Mouse (Mus musculus): ENCODE measurements around the gene Dyrk1b.
"Not testable (repeated sequence)": the region's sequence is repeated elsewhere in the genome, so short reads cannot be mapped to it uniquely, and the experiment has no call there.

Gene Dyrk1b

DNA sequence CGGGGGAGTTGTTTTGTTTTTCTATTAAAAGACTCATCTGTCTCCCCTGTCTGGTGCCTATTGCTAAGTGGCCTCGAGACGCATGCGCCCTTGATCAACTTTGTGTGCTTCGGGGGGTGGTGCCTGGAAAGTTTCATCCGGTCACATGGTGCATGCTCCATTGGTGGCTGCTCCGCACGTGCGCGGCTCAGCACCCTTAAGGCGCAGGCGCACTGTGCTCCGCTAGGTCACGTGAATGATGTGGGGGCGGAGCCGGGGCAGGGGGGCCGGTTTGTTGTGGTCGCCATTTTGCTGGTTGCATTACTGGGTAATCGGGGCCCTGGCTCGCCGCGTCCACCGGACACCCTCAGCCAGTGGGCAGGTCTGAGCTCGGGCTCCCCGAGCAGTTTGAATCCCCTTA lies at the start of gene Dyrk1b:
Gene Dyrk1b (plus strand): TSS at position 242 of the 400 bp plus-strand sequence.
- DNase-seq = peak; percentile 99

DNA sequence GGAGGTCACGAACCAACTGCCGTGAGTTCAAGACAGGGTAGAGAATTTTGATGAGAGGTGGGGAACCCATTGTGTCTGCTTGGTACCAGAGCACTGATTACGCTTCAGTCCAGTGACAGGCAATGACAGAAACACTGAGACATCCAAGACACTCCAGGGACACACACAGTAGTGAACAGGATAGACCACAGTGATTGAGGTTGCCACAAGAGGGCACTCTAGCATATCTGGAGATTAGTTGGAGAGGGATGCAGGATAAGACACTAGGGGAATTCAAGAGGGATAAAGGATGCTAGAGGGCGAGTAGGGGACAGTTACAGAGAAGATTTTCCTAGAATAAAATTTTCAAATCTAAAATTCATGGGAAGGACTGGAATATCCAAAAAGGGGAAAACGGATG lies 41.7 kb upstream of the Dyrk1b start:
- peak; percentile 58 for DNase-seq

DNA sequence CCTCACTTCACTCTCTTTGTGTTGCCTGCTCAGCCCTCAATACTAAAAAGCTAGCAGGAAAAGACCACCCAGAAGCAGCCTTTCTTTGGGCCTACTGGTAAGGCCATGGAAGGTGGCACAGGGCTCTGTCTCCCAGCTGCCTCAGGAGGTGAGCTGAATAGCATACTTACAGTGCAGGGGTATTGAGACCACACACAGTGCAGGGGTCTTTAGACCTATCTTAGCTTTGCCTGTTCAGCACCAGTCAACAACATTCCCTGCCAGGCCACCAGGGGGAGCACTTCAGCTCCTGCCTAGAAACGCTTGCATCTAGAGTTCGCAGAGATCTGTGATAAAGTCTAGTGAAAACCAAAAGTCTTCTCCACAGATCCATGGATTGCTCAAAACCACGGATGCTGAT lies 31.0 kb upstream of the Dyrk1b start:
- DNase-seq = peak; percentile 91

DNA sequence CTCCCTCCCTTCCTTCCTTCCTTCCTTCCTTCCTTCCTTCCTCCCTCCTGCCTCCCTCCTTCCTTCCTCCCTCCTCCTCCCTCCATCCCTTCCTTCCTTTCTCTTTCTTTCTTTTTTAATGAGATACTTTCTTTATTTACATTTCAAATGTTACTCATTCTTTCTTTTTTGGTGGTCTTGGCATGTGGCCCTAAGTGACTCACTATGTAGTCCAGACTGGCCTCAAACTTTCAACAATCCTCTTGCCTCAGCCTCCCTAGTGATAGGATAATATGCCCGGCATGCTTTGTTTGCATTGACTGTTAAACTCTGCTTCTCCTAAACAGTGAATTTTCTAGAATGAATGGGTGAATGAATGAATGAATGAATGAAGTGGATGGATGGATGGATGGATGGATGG lies 29.4 kb upstream of the Dyrk1b start:
- no peak for DNase-seq

DNA sequence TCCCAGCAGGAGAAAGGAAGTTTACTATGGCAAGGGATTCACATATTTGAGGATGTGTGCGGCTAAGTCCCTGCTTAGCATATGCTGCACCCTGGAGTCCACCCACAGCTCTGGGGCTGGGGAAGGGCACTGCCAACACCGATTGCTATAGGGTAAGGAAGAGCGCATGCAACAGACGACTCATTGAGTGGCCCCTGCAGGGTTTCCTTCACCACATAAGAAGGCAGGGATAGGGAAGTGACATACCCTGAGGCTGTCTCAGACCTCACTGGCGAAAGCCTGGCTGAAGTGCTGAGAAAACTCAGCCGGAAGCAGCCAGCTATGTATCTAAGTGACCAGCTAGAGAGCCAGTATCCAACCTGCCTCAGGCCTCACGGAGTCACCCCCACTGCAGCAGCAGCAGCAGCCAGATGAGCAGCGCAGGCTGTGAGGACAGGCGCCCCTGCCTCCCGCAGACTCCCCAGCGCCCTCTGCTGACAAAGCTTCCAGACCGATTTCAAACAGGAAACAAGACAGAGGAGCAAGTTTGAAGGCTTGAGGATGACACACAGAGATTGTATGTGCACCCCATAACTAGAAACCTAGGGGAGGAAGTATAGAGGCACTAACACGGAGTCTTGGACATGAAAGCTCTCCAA lies 27.6 kb upstream of the Dyrk1b start:
- DNase-seq = peak; percentile 91

DNA sequence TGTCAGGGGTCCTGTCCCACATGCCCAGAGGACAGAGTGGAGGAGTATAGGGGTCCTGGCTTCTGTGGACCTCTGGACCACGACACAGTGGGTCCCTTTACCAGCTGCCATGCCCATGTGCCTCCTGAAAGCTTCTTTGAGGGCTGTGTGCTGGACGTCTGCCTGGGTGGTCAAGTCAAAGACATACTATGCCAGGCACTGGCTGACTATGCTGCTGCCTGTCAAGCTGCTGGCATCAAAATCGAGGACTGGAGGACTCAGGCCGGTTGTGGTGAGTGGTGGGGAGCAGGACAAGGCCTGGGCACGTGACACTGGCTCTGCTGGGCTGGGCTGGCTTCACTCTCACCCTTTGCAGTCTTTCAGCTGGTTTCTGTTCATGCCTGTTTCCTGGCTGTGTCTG lies 25.7 kb upstream of the Dyrk1b start:
- DNase-seq = not testable (repeated sequence)

DNA sequence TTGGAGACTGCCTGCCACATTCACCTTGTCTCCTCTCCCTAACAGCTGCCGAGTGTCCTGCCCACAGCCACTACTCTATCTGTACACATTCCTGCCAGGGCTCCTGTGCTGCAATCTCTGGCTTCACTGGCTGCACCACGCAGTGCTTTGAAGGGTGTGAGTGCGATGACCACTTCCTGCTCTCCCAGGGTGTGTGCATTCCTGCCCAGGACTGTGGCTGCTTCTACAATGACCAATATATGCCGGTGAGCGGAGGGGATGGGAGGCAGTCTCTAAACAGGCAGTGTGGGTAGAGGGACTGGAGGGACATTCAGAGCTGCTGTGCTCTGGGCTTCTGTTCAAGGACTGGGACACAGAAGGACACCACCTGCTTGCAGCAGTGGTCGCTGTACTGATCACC lies 20.0 kb upstream of the Dyrk1b start:
- DNase-seq = no peak

DNA sequence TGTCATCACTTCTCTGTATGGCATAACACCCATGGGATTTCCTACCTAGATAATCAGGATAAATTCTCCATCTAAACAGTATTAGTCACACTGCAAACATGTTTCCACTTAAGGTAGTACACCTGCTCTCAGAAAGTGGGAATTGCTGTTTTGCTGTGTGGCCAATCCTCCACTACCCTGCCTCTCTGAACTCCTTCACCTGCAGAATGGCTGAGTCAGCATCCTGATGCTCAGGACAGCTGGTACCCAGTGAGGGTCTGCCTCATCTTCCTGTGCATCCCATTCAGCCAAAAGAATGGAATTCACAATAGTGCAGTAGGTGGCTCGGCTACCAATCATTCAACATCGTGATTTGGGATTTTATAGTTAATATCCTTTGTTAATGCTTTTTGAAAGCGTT lies 19.4 kb upstream of the Dyrk1b start:
- no peak for DNase-seq

DNA sequence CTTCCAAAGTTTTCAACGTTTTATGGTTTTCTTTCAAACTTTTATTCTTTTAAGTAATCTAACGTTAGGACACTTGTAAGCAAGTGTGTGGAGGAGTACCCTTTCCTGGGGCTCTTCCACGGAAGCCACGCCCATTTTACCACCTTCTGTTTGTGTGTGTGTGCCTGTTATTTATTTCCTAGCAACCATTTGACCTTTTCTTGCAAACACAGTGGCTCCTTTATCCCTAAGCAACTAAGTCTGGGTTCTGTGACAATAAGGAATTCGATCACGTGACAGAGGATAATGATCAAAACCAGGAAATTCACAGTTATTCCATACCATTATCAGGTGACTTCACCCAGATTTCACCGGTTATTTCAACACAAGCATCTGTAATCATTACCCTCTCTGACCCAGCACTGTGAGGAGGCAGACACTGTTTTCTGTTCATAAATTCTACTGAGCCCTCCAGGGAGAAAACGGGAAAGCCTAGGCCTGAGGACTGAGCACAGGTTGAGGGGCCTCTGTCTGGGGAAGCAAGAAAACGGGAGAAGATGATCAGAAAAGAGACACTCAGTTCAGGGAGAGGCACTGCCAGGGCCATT lies 18.0 kb upstream of the Dyrk1b start:
- DNase-seq = no peak

DNA sequence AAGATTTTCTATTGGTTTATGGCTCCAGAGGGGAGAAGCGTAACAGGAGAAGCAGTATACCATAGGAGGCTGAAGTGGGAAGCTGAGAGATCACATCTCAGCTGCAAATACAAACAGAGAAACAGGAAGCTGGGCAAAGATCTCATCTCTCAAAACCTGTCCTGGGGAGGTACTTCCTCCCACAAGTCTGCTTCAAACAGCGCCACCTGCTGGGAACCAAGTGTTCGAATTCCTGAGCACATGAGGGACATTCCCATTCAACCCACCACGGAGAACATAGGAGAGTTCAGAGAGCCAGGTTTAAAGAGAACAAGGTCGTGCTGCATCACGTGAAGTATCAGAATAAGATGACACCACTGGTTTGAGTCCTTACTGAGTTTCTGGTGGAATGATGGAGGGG lies 13.9 kb upstream of the Dyrk1b start:
- peak; percentile 53 for DNase-seq

DNA sequence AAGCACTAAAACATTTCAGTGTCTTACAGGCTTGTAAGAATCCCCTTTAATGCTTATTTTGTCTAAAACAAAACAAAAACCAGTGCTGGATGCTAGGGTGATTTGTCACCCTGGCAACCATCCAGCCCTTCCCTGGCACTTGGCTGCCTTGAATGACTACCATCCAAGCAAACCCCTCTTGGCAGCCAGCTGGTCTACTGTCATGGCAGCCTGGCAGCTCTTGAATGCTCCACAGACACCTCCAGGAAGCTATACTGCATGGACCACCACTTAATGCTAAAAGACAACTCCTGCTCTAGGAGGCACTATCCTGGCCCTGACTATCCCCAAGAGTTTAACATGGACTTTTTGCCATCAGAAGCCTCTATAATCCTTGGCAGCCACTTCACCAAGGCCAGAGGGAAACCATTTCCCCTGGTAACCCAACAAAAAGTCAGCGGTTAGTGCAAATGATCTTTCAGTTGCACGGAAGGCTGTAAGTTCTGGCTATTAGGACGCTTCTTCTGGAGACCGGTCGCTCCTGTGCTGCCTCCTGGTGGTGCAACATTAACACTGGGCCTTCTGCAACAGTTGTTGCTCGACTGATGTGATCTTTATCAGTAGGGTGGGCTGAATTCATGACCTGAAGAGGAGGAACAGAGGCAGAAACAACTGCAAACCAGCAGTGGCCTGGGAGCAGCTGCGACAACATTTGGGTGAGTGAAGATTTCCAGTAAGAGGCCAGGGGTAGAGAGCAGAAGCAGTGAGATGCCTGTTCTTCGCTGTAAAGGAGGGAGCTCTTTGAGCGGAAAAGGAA lies 10.8 kb upstream of the Dyrk1b start:
- peak; percentile 86 for DNase-seq

DNA sequence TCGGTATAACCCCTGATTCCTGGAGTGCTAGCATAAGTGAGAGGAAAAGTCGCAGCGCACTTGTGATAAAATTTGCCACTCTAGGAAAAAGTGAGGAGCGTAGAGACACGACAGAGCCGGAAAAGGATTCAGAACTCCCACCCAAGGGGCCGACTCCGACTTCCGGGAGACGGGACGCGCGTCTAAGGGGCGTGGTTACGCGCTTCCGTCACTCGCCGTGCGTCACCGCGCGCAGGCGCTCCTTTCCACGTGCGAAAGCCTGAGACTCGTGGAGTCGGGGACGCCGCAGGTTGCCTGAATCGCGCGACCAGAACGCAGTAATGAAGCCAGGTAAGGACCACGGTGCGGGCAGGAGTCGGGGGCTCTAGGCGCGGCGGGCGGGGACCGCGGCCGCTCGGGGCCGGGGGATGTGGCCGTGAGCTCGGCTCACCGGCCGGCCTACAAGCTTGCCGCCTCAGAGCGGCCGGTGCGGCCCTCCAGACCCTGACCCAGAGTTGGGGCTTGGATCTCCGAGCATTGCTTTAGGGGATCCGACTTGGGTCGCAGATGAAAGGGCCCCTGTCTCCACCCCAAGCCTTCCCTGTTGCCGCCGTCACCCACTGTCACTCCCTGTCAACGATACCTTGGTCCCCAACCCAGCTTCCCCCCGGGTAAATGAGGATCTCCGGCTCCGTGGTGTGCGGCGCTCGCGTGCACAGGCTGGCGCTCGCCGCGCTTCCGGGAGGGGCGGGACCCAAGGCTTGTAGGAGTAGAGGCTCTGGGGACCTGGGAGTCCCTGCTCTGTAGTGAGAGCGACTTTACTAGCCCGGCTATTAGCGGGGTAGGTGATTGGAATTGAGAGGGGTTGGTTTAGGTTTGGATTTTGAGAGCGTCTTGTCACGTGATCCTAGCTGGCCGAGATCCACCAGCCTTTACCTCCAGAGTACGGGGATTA lies 9.5 kb upstream of the Dyrk1b start, which contains the start of gene Fbl:
Gene Fbl (plus strand): TSS at position 222 of the 934 bp plus-strand sequence.
- peak; percentile 93 for DNase-seq

DNA sequence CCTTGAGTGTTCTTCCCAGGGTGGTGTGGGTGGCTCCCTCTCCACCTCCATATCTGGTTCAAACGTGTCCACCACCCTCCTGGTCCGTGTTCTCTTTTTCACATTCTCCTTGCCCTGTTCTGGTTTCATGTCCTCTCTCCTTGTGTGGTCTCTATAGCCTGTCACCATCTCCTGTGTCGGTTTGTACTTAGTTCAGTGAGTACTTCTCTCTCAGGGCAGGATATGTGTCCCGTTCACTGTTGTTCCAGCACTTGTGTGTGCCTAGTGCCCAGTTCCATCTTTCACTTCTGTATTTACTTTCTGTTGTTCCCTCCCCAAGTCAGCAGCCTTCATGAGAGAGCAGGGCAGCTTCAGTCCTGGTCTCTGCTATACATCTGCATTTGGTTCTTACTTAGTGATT lies 3.9 kb upstream of the Dyrk1b start:
- DNase-seq = no peak

DNA sequence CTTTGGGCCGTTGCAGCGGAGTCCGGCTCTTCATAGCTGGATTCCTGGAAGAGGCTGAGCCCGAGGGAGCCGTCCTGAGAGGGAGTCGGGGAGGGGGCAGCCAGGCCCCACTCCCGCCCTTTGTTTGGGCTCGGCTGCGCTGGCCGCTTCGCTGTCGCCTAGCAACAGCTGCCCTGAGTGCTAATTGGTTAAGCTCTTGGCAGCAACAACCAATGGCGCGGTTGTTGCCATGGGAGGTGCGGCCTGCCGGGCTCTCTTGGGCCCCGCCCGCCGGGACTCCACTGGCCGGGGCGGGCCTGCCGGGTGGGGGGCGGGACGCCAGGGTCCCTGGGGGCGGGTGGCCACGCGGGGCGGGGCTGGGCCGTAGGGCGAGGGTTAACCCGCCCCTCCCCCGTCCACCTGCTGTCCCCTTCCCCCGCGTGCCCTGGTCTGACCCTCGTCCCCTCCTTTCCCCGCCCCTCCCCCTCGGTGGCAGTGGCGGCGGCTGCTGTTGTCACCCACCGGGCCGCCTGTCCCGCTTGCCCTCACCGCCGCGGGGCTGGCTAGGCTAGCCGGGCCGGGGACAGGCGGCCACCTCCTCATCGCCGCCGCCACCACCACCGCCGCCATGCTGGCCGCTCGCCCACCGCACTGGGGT lies 590 bp downstream of the Dyrk1b start:
- DNase-seq = peak; percentile 92

DNA sequence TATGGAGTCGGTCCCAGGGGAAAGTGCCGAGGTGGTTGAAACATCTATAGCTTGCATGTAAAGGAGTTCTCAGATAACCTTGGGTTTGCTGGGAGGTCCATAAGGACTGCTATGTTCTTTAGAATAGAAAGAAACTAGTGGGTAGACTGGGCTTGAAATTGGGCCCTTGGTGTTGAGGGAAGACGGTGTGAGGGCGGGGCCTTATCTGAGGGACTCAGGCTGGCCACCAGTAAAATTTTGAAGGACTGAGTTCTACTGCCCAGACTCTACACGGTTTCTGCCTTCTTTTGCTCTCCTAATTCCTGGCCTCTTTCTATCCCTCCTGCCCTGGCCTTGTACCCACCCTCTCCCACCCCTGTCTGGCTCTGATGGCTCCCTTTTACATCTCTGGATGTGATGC lies 1.6 kb downstream of the Dyrk1b start:
- DNase-seq = no peak

DNA sequence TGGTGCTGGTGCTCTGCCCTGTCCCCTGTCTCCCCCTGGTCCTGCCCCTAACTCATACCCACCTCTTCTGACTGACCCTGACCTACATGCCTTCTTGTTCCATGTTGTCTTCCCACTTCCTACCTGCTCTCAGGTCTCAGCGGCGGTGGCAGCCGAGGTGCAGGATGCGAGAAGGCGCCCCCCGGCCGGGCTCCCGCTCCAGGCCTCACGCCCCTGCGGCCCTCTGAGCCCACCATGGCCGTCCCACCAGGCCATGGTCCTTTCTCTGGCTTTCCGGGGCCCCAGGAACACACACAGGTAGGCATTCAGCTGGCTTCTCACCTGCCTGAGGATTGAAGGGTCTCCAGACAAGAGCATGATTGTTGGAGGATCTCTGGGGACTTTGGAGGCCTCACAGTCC lies 2.1 kb downstream of the Dyrk1b start:
- DNase-seq = no peak

DNA sequence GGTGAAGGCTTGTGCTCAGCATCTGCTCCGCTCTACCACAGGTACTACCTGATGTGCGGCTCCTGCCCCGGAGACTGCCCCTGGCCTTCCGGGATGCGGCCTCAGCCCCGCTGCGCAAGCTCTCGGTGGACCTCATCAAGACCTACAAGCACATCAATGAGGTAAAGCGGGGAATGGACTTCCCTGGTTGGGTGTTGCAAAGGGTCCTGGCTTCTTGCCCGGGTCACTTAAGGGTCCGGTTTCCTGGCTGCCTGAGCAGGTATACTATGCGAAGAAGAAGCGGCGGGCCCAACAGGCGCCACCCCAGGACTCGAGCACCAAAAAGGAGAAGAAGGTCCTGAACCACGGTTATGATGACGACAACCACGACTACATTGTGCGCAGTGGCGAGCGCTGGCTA lies 3.1 kb downstream of the Dyrk1b start:
- no peak for DNase-seq

DNA sequence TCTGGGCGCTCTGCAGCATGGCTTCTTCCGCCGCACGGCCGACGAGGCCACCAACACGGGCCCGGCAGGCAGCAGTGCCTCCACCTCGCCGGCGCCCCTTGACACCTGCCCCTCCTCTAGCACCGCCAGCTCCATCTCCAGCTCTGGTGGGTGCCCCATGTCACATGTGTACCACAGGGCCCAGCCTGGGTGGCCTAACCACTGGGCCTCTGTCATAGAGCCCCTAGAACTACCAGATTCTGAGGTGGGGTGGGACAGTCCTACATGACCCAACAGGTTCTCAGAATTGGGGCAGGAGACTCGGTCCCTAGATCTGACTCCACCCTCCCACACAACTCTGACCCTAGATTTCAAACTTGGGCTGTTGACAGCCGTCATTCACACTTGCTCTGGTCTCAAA lies 6.6 kb downstream of the Dyrk1b start:
- no peak for DNase-seq

DNA sequence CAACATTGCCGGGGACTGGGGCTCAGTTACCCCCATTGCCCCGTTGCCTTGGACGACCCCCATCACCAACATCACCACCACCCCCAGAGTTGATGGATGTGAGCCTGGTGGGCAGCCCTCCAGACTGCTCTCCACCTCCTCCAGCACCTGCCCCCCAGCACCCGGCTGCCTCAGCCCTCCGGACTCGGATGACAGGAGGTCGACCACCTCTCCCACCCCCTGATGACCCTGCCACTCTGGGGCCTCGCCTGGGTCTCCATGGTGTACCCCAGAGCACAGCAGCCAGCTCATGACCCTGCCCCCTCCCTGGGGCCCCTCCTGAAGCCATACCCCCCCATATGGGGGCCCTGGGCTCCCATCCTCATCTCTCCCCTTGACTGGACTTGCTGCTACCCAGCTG lies 7.4 kb downstream of the Dyrk1b start:
- no peak for DNase-seq

DNA sequence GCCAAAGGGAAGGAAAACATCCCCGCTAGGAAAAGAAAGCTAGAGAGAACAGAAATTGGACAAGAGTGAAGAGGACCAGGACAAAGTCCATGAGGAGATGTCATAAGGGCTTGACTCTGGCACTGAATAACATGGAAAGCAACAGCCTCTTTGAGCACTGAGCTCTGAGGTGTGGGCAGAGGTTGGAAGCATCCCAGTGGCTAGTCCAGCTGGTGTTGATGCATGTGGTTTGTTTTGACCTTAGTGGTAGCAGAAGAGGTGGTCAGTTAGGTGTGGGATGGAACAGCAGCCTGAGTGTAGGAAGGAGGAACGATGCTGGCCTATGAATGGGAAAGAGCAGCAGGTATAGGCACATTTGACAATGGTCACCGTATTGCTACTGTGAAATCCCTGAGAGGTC lies 12.2 kb downstream of the Dyrk1b start:
- no peak for DNase-seq

DNA sequence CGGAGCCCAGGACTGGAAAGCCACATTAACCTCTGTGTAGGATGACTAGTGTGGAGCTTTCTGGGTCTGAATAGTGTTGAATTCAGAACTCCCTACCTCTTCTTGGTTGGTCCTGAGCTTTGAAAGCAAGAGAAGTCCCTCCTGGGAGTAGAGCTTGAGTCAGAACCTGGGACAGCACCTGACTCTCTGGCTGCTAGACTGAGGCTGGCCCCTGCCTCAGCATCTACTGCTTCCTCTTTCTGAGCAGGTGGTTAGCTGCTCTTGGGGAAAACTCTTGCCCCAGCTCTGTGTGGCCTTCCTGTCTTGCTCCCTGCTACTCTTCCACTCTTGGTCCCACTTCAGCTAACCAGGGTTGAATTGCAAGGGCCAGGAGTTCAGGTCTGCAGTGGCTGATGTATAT lies 12.6 kb downstream of the Dyrk1b start:
- DNase-seq = no peak

DNA sequence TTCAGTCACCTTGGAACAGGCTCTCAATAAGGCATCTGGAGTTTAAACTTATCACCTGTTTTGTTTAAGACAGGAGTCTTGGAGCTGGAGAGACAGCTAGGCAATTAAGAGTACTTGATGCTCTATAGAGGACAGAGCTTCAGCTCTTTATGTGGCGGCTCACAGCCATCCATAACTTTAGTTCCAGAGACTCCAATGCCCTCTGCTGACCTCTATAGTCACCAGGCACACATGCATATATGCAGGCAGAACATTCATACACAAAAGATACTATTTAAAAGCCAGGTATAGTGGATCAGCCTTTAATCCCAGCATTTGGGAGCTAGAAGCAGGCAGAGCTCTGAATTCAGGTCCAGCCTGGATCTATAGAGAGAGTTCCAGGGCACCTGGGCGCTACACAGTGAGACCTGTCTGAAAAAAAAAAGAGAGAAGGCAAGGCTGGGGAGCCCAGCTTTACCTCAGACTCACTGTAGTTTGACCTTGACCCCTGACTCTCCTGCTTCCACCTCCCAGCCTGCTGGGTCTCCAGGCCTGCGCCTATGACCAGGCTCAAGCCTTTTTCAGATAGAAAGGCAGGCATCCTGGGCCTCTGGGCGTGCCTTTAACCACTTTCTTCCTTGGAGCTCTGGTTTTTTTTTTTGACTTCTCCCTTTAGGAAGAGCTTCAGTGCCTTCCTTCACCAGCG lies 16.3 kb downstream of the Dyrk1b start:
- no peak for DNase-seq

Data from thymus, postnatal 4 days (tissue).